Mouse (Mus musculus): ENCODE results near the gene Polr2b.

DNA sequence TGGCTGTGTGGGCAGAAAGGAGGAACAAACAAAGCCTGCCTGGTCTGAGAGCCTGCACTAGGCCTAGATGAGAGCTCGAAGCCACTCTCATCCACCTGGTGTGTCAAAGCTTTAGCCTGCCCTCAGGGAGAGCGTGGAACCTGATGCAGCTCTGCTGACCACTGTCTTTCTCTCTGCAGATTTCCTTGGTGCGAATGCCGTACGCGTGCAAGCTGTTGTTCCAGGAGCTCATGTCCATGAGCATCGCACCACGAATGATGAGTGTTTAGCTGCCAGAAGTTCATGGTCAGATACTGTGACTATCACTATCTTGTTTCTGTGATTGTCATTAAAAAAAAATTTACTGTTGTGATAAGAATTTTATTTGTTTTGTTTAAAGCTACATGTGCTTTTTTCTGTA, 39.0 kb downstream of the Polr2b start:
- TF ChIP-seq CTCF (IDR thresholded peaks at IDR 0.05) (no peak), POLR2A (IDR thresholded peaks at IDR 0.05; ENCODE audit: insufficient read depth, low read depth, low read length) (no peak), EP300 (IDR thresholded peaks at IDR 0.05; ENCODE audit: insufficient read depth, low read depth, low read length) (no peak)

All from heart, adult 2 months (tissue).